Mouse (Mus musculus) myocyte (in vitro differentiated cells): Measurements from ENCODE around the gene Thg1l. TPM values are rescaled to one million over a fixed set of nuclear protein-coding genes. Genes with fewer than 3 reads are reported as not detected.

Source experiments
- H3K27me3 ChIP-seq: one replicate; pipeline ENCODE4 v1.6.1; 2011; ENCODE audit not compliant: control insufficient read depth, insufficient read depth, insufficient read length
- H3K36me3 ChIP-seq: one replicate; pipeline ENCODE4 v1.6.1; 2011; ENCODE audit not compliant: control insufficient read depth, insufficient read depth
- H3K4me2 ChIP-seq: one replicate; pipeline ENCODE4 v1.6.1; 2011; ENCODE audit warnings: low read depth, control low read depth
- H3K4me3 ChIP-seq: one replicate; pipeline ENCODE4 v1.5.1; 2011; ENCODE audit warnings: mild to moderate bottlenecking, control low read depth, moderate library complexity
- H3K79me2 ChIP-seq: one replicate; pipeline ENCODE4 v1.6.1; 2011; ENCODE audit not compliant: control insufficient read depth, insufficient read depth
- H3ac ChIP-seq: one replicate; pipeline ENCODE4 v1.6.1; 2011; ENCODE audit not compliant: control insufficient read depth, insufficient read length
- CEBPB ChIP-seq: IDR thresholded peaks from 2 replicates; pipeline ENCODE4 v1.6.1; 2011; ENCODE audit warnings: mild to moderate bottlenecking, moderate library complexity; ENCODE audit not compliant: poor library complexity, insufficient read depth, severe bottlenecking
- E2F4 ChIP-seq: IDR thresholded peaks from one replicate; pipeline ENCODE4 v1.6.1; 2011; ENCODE audit warnings: mild to moderate bottlenecking, control low read depth, moderate library complexity; ENCODE audit not compliant: insufficient read depth
- MAX ChIP-seq: IDR thresholded peaks from one replicate; pipeline ENCODE4 v1.6.1; 2011; ENCODE audit warnings: low read depth, mild to moderate bottlenecking, control low read depth
- MYOD1 ChIP-seq, 3 experiments: IDR thresholded peaks; one replicate each; pipeline ENCODE4 v1.6.1; 2011; ENCODE audit warnings: control low read depth in 2 of 3, low read depth in 2 of 3, mild to moderate bottlenecking in 2 of 3, moderate library complexity in 1 of 3; ENCODE audit not compliant: insufficient read length in 2 of 3, control insufficient read depth in 1 of 3
- MYOG ChIP-seq, 3 experiments: IDR thresholded peaks; one replicate each; pipeline ENCODE4 v1.6.1; 2011; ENCODE audit warnings: control low read depth in 2 of 3, low read depth in 2 of 3, mild to moderate bottlenecking in 2 of 3; ENCODE audit not compliant: insufficient read length in 2 of 3, control insufficient read depth in 1 of 3, insufficient read depth in 1 of 3
- POLR2A ChIP-seq: IDR thresholded peaks from one replicate; pipeline ENCODE4 v1.6.1; 2011; ENCODE audit warnings: low read depth, mild to moderate bottlenecking, control low read depth, moderate library complexity; ENCODE audit not compliant: insufficient read length
- POLR2AphosphoS2 ChIP-seq: IDR thresholded peaks from one replicate; pipeline ENCODE4 v1.6.1; 2011; ENCODE audit warnings: low read depth, control low read depth; ENCODE audit not compliant: insufficient read length
- REST ChIP-seq: IDR thresholded peaks from one replicate; pipeline ENCODE4 v1.6.1; 2011; ENCODE audit warnings: mild to moderate bottlenecking, control low read depth, moderate library complexity; ENCODE audit not compliant: insufficient read depth, insufficient read length
- SRF ChIP-seq: IDR thresholded peaks from one replicate; pipeline ENCODE4 v1.6.1; 2011; ENCODE audit warnings: low read depth; ENCODE audit not compliant: control insufficient read depth, insufficient read length
- TCF12 ChIP-seq: IDR thresholded peaks from one replicate; pipeline ENCODE4 v1.6.1; 2011; ENCODE audit warnings: mild to moderate bottlenecking, control low read depth; ENCODE audit not compliant: poor library complexity, insufficient read depth, severe bottlenecking
- TCF3 ChIP-seq: IDR thresholded peaks from one replicate; pipeline ENCODE4 v1.6.1; 2011; ENCODE audit warnings: low read depth, control low read depth; ENCODE audit not compliant: insufficient read length
- USF1 ChIP-seq: IDR thresholded peaks from one replicate; pipeline ENCODE4 v1.6.1; 2011; ENCODE audit warnings: low read depth, mild to moderate bottlenecking, control low read depth, moderate library complexity
- polyA plus RNA-seq: library from polyadenylated mRNA; unstranded; fragments of >200 nt; fragmentation: generic; extraction: Trizol; gene quantifications from one replicate; pipeline ENCODE4 v1.2.1, GENCODE M21; 2012; ENCODE audit warnings: missing spikeins

Gene Thg1l
- polyA plus RNA-seq, 1 experiment, result 14.8 TPM

GRCm38 (mm10) chr11:45966896-45967295 is 11.6 kb upstream of the Thg1l start:
- H3K36me3 ChIP-seq, result no peaks in the 10 kb centered on the region
- H3K79me2 ChIP-seq, result no peaks in the 10 kb centered on the region
- no peak overlapping the region for H3ac ChIP-seq
- TF ChIP-seq POLR2A (no peak), TCF3 (no peak), MAX (no peak), USF1 (no peak), MYOG (IDR thresholded peaks at IDR 0.05; ENCODE audit: control insufficient read depth in 1 of 3, insufficient read depth in 1 of 3, insufficient read length in 2 of 3, low read depth in 2 of 3) (no peak), TCF12 (no peak), REST (no peak), SRF (no peak), MYOD1 (IDR thresholded peaks at IDR 0.05; ENCODE audit: control insufficient read depth in 1 of 3, insufficient read length in 2 of 3, low read depth in 2 of 3) (no peak), E2F4 (no peak), POLR2AphosphoS2 (no peak), CEBPB (no peak)
- no peak overlapping the region for H3K4me2 ChIP-seq
- no peak overlapping the region for H3K4me3 ChIP-seq
- no peaks in the 10 kb centered on the region for H3K27me3 ChIP-seq

- no peak for TF ChIP-seq REST
- TF ChIP-seq MYOD1 (IDR thresholded peaks at IDR 0.05; ENCODE audit: control insufficient read depth in 1 of 3, insufficient read length in 2 of 3, low read depth in 2 of 3), result no peak
- TF ChIP-seq USF1, result no peak
- TF ChIP-seq POLR2A, result no peak
- no peak for TF ChIP-seq POLR2AphosphoS2
- TF ChIP-seq TCF12, result no peak
- TF ChIP-seq MAX, result no peak
- no peak for TF ChIP-seq MYOG (IDR thresholded peaks at IDR 0.05; ENCODE audit: control insufficient read depth in 1 of 3, insufficient read depth in 1 of 3, insufficient read length in 2 of 3, low read depth in 2 of 3)
- TF ChIP-seq SRF, result no peak
- Histone ChIP-seq H3K36me3 (no peaks in the 10 kb centered on the region), H3K79me2 (no peaks in the 10 kb centered on the region), H3ac (no peak overlapping the region), H3K4me2 (no peak overlapping the region), H3K27me3 (no peaks in the 10 kb centered on the region), H3K4me3 (no peak overlapping the region)
Measured at GRCm38 (mm10) chr11:45960003-45960402, 4.7 kb upstream of the Thg1l start.

GRCm38 (mm10) chr11:45959598-45959997 is 4.3 kb upstream of the Thg1l start:
- Histone ChIP-seq H3K36me3 (no peaks in the 10 kb centered on the region), H3K4me2 (no peak overlapping the region), H3ac (no peak overlapping the region), H3K79me2 (peaks cover 3% of the 10 kb centered on the region), H3K27me3 (no peaks in the 10 kb centered on the region), H3K4me3 (no peak overlapping the region)
- no peak for TF ChIP-seq E2F4
- TF ChIP-seq USF1, result no peak
- TF ChIP-seq POLR2AphosphoS2, result no peak
- no peak for TF ChIP-seq SRF
- no peak for TF ChIP-seq TCF3
- TF ChIP-seq POLR2A, result no peak
- TF ChIP-seq MYOD1 (IDR thresholded peaks at IDR 0.05; ENCODE audit: control insufficient read depth in 1 of 3, insufficient read length in 2 of 3, low read depth in 2 of 3), result no peak
- no peak for TF ChIP-seq REST
- TF ChIP-seq CEBPB, result no peak
- no peak for TF ChIP-seq MAX
- no peak for TF ChIP-seq MYOG (IDR thresholded peaks at IDR 0.05; ENCODE audit: control insufficient read depth in 1 of 3, insufficient read depth in 1 of 3, insufficient read length in 2 of 3, low read depth in 2 of 3)
- TF ChIP-seq TCF12, result no peak

GRCm38 (mm10) chr11:45947491-45947890 is 7.8 kb downstream of the Thg1l start:
- no peak overlapping the region for H3ac ChIP-seq
- no peak overlapping the region for H3K4me3 ChIP-seq
- peaks cover 13% of the 10 kb centered on the region for H3K79me2 ChIP-seq
- TF ChIP-seq POLR2AphosphoS2 (no peak), MYOG (IDR thresholded peaks at IDR 0.05; ENCODE audit: control insufficient read depth in 1 of 3, insufficient read depth in 1 of 3, insufficient read length in 2 of 3, low read depth in 2 of 3) (no peak), SRF (no peak)
- no peak overlapping the region for H3K4me2 ChIP-seq
- H3K27me3 ChIP-seq, result no peaks in the 10 kb centered on the region
- H3K36me3 ChIP-seq, result peaks cover 15% of the 10 kb centered on the region

GRCm38 (mm10) chr11:45946796-45947195 is 8.5 kb downstream of the Thg1l start:
- Histone ChIP-seq H3K27me3 (no peaks in the 10 kb centered on the region), H3K4me3 (no peak overlapping the region), H3ac (no peak overlapping the region), H3K4me2 (no peak overlapping the region), H3K36me3 (peaks cover 18% of the 10 kb centered on the region), H3K79me2 (peaks cover 16% of the 10 kb centered on the region)
- TF ChIP-seq MYOD1 (IDR thresholded peaks at IDR 0.05; ENCODE audit: control insufficient read depth in 1 of 3, insufficient read length in 2 of 3, low read depth in 2 of 3), result no peak
- no peak for TF ChIP-seq TCF12
- TF ChIP-seq SRF, result no peak
- no peak for TF ChIP-seq REST
- TF ChIP-seq TCF3, result no peak
- TF ChIP-seq USF1, result no peak
- TF ChIP-seq CEBPB, result no peak
- no peak for TF ChIP-seq E2F4
- TF ChIP-seq MAX, result no peak
- TF ChIP-seq POLR2A, result no peak
- no peak for TF ChIP-seq POLR2AphosphoS2
- no peak for TF ChIP-seq MYOG (IDR thresholded peaks at IDR 0.05; ENCODE audit: control insufficient read depth in 1 of 3, insufficient read depth in 1 of 3, insufficient read length in 2 of 3, low read depth in 2 of 3)
